Mouse (Mus musculus): ENCODE measurements at regions not wholly inside any gene's neighbourhood (a gene's known extent, or its start where the extent isn't known, plus 50 kb on each side); places are given as distances from the start of the nearest gene placed in this dataset.

GRCm38 (mm10) chr13:57087966-57088365 is 192.2 kb upstream of the Trpc7 start:
- H3K4me3 ChIP-seq (replicated peaks; ENCODE audit: low read depth, low read length), result no peak overlapping the region
- H3K4me2 ChIP-seq (ENCODE audit: low read length), result no peak overlapping the region
- H3K36me3 ChIP-seq (ENCODE audit: control insufficient read depth, insufficient read depth, low read length), result no peaks in the 10 kb centered on the region
- no peak for DNase-seq
- no peak overlapping the region for H3K9ac ChIP-seq (replicated peaks; ENCODE audit: low read length)
- no peak overlapping the region for H3K27ac ChIP-seq (replicated peaks; ENCODE audit: low read depth, low read length)
- ATAC-seq (ENCODE audit: low FRiP score, low TSS enrichment), result no peak
- H3K9me3 ChIP-seq (ENCODE audit: control insufficient read depth, low read length), result no peaks in the 10 kb centered on the region
- no peaks in the 10 kb centered on the region for H3K27me3 ChIP-seq (ENCODE audit: control insufficient read depth, insufficient read depth, low read length)
- no peaks in the 10 kb centered on the region for H3K4me1 ChIP-seq (ENCODE audit: control insufficient read depth, insufficient read depth, low read length)
- 88% methylated on average over 6 of the region's 6 CpGs for WGBS

DNA sequence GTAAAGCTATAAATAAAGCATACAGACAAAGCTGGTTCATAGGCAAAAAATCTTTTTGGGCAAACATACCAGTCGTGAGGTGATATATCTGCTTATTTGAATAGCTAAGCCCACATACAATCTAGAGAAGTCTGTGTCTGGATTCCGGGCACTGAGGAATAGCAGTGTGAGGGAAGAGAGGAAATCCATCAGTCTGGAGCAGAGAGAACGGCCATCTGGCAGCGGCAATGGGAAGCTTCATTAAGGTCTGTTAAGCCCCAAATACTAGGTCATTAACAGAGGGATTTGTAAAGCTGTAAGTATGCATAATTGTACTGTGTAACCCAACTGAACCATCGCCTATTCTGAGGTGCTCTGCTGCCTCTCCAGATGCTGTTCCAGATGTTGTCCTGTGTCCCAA is 191.6 kb upstream of the Trpc7 start:
- no peaks in the 10 kb centered on the region for H3K4me1 ChIP-seq (ENCODE audit: control insufficient read depth, insufficient read depth, low read length)
- H3K27me3 ChIP-seq (ENCODE audit: control insufficient read depth, insufficient read depth, low read length), result no peaks in the 10 kb centered on the region
- 75% methylated on average over 5 of the region's 5 CpGs for WGBS
- H3K27ac ChIP-seq (replicated peaks; ENCODE audit: low read depth, low read length), result no peak overlapping the region
- H3K9me3 ChIP-seq (ENCODE audit: control insufficient read depth, low read length), result no peaks in the 10 kb centered on the region
- DNase-seq (no peak), ATAC-seq (ENCODE audit: low FRiP score, low TSS enrichment) (no peak)
- H3K36me3 ChIP-seq (ENCODE audit: control insufficient read depth, insufficient read depth, low read length), result no peaks in the 10 kb centered on the region
- no peak overlapping the region for H3K9ac ChIP-seq (replicated peaks; ENCODE audit: low read length)
- no peak overlapping the region for H3K4me2 ChIP-seq (ENCODE audit: low read length)
- H3K4me3 ChIP-seq (replicated peaks; ENCODE audit: low read depth, low read length), result no peak overlapping the region

DNA sequence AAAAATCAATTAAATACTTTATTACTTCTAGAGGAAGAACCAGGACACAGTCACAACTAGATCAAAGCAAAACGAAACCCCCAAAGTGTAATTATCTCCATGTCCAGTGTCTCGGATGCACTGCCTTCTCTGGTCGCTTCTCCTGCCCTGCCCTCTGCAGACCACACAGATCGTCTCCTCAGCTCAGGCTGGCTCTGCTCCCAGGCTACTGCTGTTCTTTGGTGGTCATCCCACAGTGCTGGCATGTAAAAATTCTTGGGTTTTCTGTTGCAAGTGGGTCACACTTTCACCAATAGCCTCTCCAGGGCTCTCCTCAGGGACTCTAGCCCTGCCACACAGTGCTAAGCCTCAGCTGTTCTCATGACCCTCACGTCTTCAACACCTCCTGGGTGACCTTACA is 188.0 kb upstream of the Trpc7 start:
- H3K36me3 ChIP-seq (ENCODE audit: control insufficient read depth, insufficient read depth, low read length), result no peaks in the 10 kb centered on the region
- no peaks in the 10 kb centered on the region for H3K4me1 ChIP-seq (ENCODE audit: control insufficient read depth, insufficient read depth, low read length)
- no peak overlapping the region for H3K4me3 ChIP-seq (replicated peaks; ENCODE audit: low read depth, low read length)
- H3K9ac ChIP-seq (replicated peaks; ENCODE audit: low read length), result no peak overlapping the region
- H3K4me2 ChIP-seq (ENCODE audit: low read length), result no peak overlapping the region
- WGBS, result 82% methylated on average over 5 of the region's 5 CpGs
- DNase-seq, result no peak
- H3K9me3 ChIP-seq (ENCODE audit: control insufficient read depth, low read length), result no peaks in the 10 kb centered on the region
- H3K27me3 ChIP-seq (ENCODE audit: control insufficient read depth, insufficient read depth, low read length), result no peaks in the 10 kb centered on the region
- no peak for ATAC-seq (ENCODE audit: low FRiP score, low TSS enrichment)
- no peak overlapping the region for H3K27ac ChIP-seq (replicated peaks; ENCODE audit: low read depth, low read length)

DNA sequence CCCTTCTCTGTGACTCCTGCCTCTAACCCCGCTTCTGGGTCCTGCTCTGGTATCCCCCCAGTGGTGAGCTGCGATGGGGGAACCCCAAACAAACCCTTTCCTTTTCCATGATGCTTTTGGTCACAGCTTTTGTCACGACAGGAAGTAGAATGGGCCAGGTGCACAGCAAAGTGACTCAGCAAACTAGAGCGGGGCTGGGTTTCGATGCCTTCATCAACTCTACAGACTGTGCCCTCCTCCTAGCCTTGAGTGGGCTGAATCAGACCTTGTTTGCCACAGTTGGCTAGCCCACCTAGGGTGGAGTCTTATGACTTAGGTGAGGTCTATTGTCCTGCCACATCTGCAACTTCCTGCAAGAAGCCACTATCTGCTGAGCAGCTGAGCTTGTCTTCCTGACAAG is 174.7 kb upstream of the Trpc7 start:
- Histone ChIP-seq H3K9ac (replicated peaks; ENCODE audit: low read length) (no peak overlapping the region), H3K27me3 (ENCODE audit: control insufficient read depth, insufficient read depth, low read length) (no peaks in the 10 kb centered on the region), H3K27ac (replicated peaks; ENCODE audit: low read depth, low read length) (no peak overlapping the region), H3K9me3 (ENCODE audit: control insufficient read depth, low read length) (no peaks in the 10 kb centered on the region), H3K36me3 (ENCODE audit: control insufficient read depth, insufficient read depth, low read length) (no peaks in the 10 kb centered on the region), H3K4me2 (ENCODE audit: low read length) (no peak overlapping the region), H3K4me1 (ENCODE audit: control insufficient read depth, insufficient read depth, low read length) (0 out of 2 replicates have a peak, but pooled peaks cover 3% of the 10 kb centered on the region), H3K4me3 (replicated peaks; ENCODE audit: low read depth, low read length) (no peak overlapping the region)
- WGBS, result 91% methylated on average over 5 of the region's 5 CpGs
- no peak for ATAC-seq (ENCODE audit: low FRiP score, low TSS enrichment)
- DNase-seq, result no peak

DNA sequence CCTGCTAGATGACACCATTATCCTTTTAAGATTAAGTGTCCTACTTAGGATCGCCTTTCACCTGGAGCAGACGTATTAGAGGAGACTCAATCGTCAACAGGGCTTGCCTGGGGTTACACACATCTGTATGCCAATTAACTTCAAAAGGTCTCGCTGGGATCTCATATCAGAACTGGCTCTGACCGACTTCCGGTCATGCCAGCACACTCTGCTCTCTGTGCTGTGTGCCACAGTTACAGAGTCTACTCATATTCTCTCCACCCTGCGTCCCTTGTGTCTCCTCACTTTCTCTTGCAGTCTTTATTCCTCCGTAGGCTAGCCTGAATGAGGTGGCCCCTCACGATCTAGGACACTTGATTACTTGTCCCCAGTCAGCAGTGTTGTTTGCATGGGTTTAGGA is 165.9 kb upstream of the Trpc7 start:
- no peak overlapping the region for H3K4me3 ChIP-seq (replicated peaks; ENCODE audit: low read depth, low read length)
- H3K27ac ChIP-seq (replicated peaks; ENCODE audit: low read depth, low read length), result peak overlapping the region; percentile 72; the same call in 1 of the 2 replicates
- WGBS, result 68% methylated on average over 9 of the region's 9 CpGs
- no peak for DNase-seq
- H3K4me2 ChIP-seq (ENCODE audit: low read length), result no peak overlapping the region
- no peaks in the 10 kb centered on the region for H3K9me3 ChIP-seq (ENCODE audit: control insufficient read depth, low read length)
- no peaks in the 10 kb centered on the region for H3K27me3 ChIP-seq (ENCODE audit: control insufficient read depth, insufficient read depth, low read length)
- no peak overlapping the region for H3K9ac ChIP-seq (replicated peaks; ENCODE audit: low read length)
- no peak for ATAC-seq (ENCODE audit: low FRiP score, low TSS enrichment)
- H3K36me3 ChIP-seq (ENCODE audit: control insufficient read depth, insufficient read depth, low read length), result no peaks in the 10 kb centered on the region
- H3K4me1 ChIP-seq (ENCODE audit: control insufficient read depth, insufficient read depth, low read length), result peaks cover 16% of the 10 kb centered on the region

DNA sequence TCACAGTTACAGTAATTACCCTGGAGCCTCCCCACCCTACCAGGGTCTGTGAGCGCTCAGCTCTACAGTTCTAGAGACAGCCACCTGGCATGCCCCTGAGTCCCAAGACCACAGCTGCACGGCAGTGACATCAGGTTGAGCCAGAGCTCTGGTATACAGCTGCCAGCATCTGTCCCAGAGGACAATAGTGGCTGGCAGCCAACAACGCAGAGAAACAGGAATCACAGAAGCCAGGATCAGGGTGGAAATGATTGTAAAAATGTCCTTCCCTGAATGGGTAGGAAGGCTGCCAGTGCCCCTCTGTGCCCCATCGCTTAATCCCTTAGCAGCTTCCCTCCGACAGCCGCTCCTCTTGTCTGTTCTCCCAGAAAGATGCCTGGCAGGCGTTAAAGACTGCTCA is 165.3 kb upstream of the Trpc7 start:
- ATAC-seq (ENCODE audit: low FRiP score, low TSS enrichment), result peak; percentile 46; the same call in 1 of the 2 replicates

DNA sequence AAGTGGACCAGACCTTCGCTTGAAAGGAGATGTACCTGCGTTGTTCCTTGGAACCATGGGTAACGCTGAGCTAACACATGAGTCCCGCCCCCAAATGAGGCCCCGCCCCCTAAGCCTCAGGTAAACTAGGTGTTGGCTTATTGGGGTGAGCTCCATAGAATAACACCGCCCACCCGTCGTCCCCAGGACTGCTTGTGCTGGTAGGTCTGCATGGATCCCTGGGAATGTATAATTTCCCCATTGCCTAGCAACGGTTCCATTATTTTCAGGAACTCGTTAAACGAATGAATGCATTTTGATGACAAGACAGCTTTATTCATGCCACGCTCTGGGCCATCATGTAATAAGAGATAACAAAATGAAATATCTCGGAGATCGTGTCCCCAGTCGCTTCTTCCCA is 161.0 kb upstream of the Trpc7 start:
- no peaks in the 10 kb centered on the region for H3K27me3 ChIP-seq (ENCODE audit: control insufficient read depth, insufficient read depth, low read length)
- H3K9me3 ChIP-seq (ENCODE audit: control insufficient read depth, low read length), result no peaks in the 10 kb centered on the region
- H3K36me3 ChIP-seq (ENCODE audit: control insufficient read depth, insufficient read depth, low read length), result no peaks in the 10 kb centered on the region
- H3K27ac ChIP-seq (replicated peaks; ENCODE audit: low read depth, low read length), result peak overlapping the region; percentile 32; the same call in 1 of the 2 replicates
- DNase-seq (peak; percentile 59), ATAC-seq (ENCODE audit: low FRiP score, low TSS enrichment) (no peak; the same call in 1 of the 2 replicates)
- peaks cover 29% of the 10 kb centered on the region for H3K4me1 ChIP-seq (ENCODE audit: control insufficient read depth, insufficient read depth, low read length)
- H3K4me3 ChIP-seq (replicated peaks; ENCODE audit: low read depth, low read length), result no peak overlapping the region
- no peak overlapping the region for H3K4me2 ChIP-seq (ENCODE audit: low read length)
- WGBS, result 63% methylated on average over 15 of the region's 15 CpGs
- H3K9ac ChIP-seq (replicated peaks; ENCODE audit: low read length), result no peak overlapping the region

More for the DNA sequence above, 165.3 kb upstream of the Trpc7 start:
- Histone ChIP-seq H3K4me2 (ENCODE audit: low read length) (no peak overlapping the region), H3K4me1 (ENCODE audit: control insufficient read depth, insufficient read depth, low read length) (peaks cover 18% of the 10 kb centered on the region), H3K36me3 (ENCODE audit: control insufficient read depth, insufficient read depth, low read length) (no peaks in the 10 kb centered on the region), H3K9me3 (ENCODE audit: control insufficient read depth, low read length) (no peaks in the 10 kb centered on the region), H3K27ac (replicated peaks; ENCODE audit: low read depth, low read length) (peak overlapping the region; percentile 72), H3K9ac (replicated peaks; ENCODE audit: low read length) (no peak overlapping the region), H3K4me3 (replicated peaks; ENCODE audit: low read depth, low read length) (no peak overlapping the region), H3K27me3 (ENCODE audit: control insufficient read depth, insufficient read depth, low read length) (no peaks in the 10 kb centered on the region)
- peak; percentile 75 for DNase-seq
- 41% methylated on average over 7 of the region's 7 CpGs for WGBS

DNA sequence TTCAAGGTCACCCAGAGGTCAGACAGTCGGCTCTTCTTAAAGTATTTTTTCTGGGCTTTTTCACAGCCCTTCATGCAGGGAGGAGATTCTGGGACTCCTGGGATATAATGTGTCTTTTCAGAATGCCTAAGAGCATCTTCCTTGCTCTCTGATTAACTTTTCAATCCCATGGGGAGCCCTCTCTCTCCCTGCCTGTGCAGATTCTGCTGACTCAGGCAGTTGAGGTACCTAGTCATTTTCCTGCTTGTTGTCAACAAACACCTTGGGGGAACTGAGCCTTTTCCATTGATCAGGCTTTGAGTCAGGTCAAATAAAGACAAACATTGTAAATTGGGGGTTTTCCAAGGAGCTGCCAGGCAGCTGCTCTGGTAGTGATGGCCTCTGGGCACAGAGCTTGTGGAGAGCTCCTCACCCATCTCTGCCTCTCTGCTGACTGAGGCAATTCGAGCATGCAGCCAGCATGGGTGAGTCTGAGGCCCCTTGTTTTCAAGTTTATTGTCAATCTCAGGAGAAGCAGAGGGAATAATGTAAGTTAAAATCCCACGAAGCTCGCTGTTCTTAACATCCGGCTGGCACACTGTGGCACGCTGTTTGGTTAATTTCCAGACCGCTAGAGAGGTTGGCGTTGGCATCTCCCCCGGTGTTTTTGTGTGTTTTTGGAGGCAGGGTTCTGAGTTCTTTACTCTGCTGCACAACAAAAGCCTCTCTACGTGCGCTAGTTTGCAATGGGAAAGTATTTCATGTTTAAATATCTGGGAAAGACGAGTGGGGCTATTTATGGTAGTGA is 159.8 kb upstream of the Trpc7 start:
- DNase-seq (peak; percentile 61), ATAC-seq (ENCODE audit: low FRiP score, low TSS enrichment) (no peak)
- Histone ChIP-seq H3K9ac (replicated peaks; ENCODE audit: low read length) (no peak overlapping the region), H3K27me3 (ENCODE audit: control insufficient read depth, insufficient read depth, low read length) (no peaks in the 10 kb centered on the region), H3K36me3 (ENCODE audit: control insufficient read depth, insufficient read depth, low read length) (no peaks in the 10 kb centered on the region), H3K9me3 (ENCODE audit: control insufficient read depth, low read length) (no peaks in the 10 kb centered on the region), H3K4me2 (ENCODE audit: low read length) (no peak overlapping the region; the same call in 1 of the 2 replicates), H3K4me3 (replicated peaks; ENCODE audit: low read depth, low read length) (no peak overlapping the region), H3K4me1 (ENCODE audit: control insufficient read depth, insufficient read depth, low read length) (peaks cover 20% of the 10 kb centered on the region), H3K27ac (replicated peaks; ENCODE audit: low read depth, low read length) (peak overlapping the region; percentile 23)
- 54% methylated on average over 12 of the region's 12 CpGs for WGBS

DNA sequence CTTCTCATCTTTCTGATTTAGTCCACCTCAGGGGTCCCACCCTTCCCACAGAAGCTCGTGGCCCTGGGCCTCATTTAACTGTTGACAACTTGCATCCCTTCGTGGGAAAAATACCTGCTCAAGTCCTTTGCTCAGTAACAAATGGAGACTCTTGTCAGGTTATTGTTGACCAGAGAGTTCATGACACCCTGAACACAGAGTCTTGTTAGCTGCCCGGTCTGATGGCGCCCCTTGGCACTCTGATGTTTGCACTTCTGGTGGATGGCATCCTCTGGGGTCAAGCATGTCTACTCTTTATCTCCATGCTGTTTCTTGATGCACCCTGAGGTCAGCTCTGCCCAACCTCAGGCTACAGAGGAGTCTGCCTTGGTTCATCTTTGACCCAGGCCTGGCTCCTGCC is 157.6 kb upstream of the Trpc7 start:
- WGBS, result 85% methylated on average over 4 of the region's 4 CpGs
- Histone ChIP-seq H3K9me3 (ENCODE audit: control insufficient read depth, low read length) (no peaks in the 10 kb centered on the region), H3K27ac (replicated peaks; ENCODE audit: low read depth, low read length) (no peak overlapping the region), H3K36me3 (ENCODE audit: control insufficient read depth, insufficient read depth, low read length) (no peaks in the 10 kb centered on the region), H3K4me2 (ENCODE audit: low read length) (no peak overlapping the region), H3K9ac (replicated peaks; ENCODE audit: low read length) (no peak overlapping the region), H3K4me3 (replicated peaks; ENCODE audit: low read depth, low read length) (no peak overlapping the region), H3K4me1 (ENCODE audit: control insufficient read depth, insufficient read depth, low read length) (peaks cover 20% of the 10 kb centered on the region), H3K27me3 (ENCODE audit: control insufficient read depth, insufficient read depth, low read length) (no peaks in the 10 kb centered on the region)
- DNase-seq (no peak), ATAC-seq (ENCODE audit: low FRiP score, low TSS enrichment) (no peak)

All from midbrain, embryonic 14.5 days (tissue).